Mouse (Mus musculus) urinary bladder, postnatal 14 days (tissue): ENCODE data around the gene Neurod2.

Experiments used
- DNase-seq: peaks from one replicate; pipeline ENCODE4 v3.0.0; 2021; ENCODE audit warnings: low spot score

Neurod2 gene

GRCm38 (mm10) chr11:98329081-98329959 is at the start of gene Neurod2:
Gene Neurod2, minus strand, starts transcription at chr11:98329648.
- no peak for DNase-seq

GRCm38 (mm10) chr11:98377787-98378186 is 48.3 kb upstream of the Neurod2 start:
- no peak for DNase-seq

- DNase-seq, result no peak
Measured at GRCm38 (mm10) chr11:98376756-98377155, 47.3 kb upstream of the Neurod2 start.

GRCm38 (mm10) chr11:98374266-98374665 is 44.8 kb upstream of the Neurod2 start:
- DNase-seq, result no peak

GRCm38 (mm10) chr11:98373244-98373643 is 43.8 kb upstream of the Neurod2 start:
- no peak for DNase-seq

- DNase-seq, result peak; percentile 68
Measured at GRCm38 (mm10) chr11:98372406-98372805, 43.0 kb upstream of the Neurod2 start.

- no peak for DNase-seq
Measured at GRCm38 (mm10) chr11:98371556-98372240, 42.2 kb upstream of the Neurod2 start.

GRCm38 (mm10) chr11:98370588-98370987 is 41.1 kb upstream of the Neurod2 start:
- no peak for DNase-seq

- no peak for DNase-seq
Measured at GRCm38 (mm10) chr11:98369337-98369736, 39.9 kb upstream of the Neurod2 start.

- DNase-seq, result no peak
Measured at GRCm38 (mm10) chr11:98367863-98368186, 38.4 kb upstream of the Neurod2 start.

- DNase-seq, result no peak
Measured at GRCm38 (mm10) chr11:98367171-98367862, 37.9 kb upstream of the Neurod2 start.

GRCm38 (mm10) chr11:98366290-98366689 is 36.8 kb upstream of the Neurod2 start:
- DNase-seq, result no peak

- no peak for DNase-seq
Measured at GRCm38 (mm10) chr11:98364410-98364809, 35.0 kb upstream of the Neurod2 start.

GRCm38 (mm10) chr11:98363817-98364216 is 34.4 kb upstream of the Neurod2 start:
- no peak for DNase-seq

GRCm38 (mm10) chr11:98360866-98361521 is 31.5 kb upstream of the Neurod2 start:
- no peak for DNase-seq

- DNase-seq, result peak; percentile 92
Measured at GRCm38 (mm10) chr11:98358161-98359083, 29.0 kb upstream of the Neurod2 start, which contains the start of gene Stard3. Gene Stard3, plus strand, starts transcription at chr11:98358368.

GRCm38 (mm10) chr11:98357396-98358160 is 28.1 kb upstream of the Neurod2 start:
- DNase-seq, result no peak

GRCm38 (mm10) chr11:98356625-98357394 is 27.4 kb upstream of the Neurod2 start:
- DNase-seq, result no peak

- peak; percentile 43 for DNase-seq
Measured at GRCm38 (mm10) chr11:98355732-98356299, 26.4 kb upstream of the Neurod2 start.
